Mouse (Mus musculus) liver, embryonic 14 days (tissue): Measurements from ENCODE around the gene Ank. TPM values are rescaled to one million over a fixed set of nuclear protein-coding genes. Genes with fewer than 3 reads are reported as not detected.

Experiments
- polyA plus RNA-seq: library from polyadenylated mRNA; depleted of rRNA; stranded (reverse); fragments of >200 nt; gene quantifications from 2 replicates; pipeline ENCODE4 v1.2.3, GENCODE M21; 2012; rRNA removed

Gene Ank
- polyA plus RNA-seq, result 20.6 and 25.3 TPM in 2 replicates

DNA sequence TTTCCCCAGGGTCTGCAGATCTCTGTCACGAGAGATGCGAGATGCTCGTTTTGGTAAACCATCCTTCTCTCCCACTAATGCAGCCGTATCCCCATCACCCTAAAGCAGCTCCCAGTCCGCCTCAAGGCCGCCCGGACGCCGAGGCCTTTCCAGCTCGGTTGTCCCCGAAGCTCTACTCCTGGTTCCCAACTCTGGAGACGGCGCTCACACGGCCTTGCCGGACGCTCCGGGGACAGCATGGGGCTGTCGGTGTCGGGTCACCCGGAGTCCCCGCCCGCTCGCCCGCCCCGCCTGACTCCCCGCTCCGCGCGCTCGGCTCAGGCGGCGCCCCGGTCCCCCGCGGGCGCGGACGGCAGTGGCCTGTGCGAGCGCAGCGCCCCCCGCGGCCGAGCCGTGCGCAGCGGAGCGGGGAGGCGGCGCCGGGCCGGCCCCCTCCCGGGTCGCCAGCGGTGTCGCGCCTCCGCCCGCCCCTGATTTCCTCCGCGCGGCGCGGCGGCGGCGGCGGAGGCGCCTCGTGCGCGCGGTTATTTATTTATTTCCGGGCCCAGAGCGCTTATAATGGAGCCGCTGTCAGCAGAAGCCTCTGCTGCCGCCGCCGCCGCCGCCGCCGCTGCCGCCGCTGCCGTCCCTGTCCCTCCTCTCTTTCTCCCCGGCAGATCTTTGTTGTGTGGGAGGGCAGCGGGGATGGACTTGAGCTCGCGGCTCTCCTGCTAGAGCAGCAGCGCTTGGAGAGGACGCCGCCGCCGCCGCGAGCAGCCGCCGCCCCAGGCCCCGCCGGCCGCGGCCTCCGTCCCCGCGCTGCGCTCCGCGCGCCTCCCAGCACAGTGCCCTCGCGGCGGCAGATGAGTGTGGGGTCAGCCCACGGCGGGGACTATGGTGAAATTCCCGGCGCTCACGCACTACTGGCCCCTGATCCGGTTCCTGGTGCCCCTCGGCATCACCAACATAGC, at the start of gene Ank:
TSS of gene Ank (plus strand) at position 547 of the 950 bp plus-strand sequence.

DNA sequence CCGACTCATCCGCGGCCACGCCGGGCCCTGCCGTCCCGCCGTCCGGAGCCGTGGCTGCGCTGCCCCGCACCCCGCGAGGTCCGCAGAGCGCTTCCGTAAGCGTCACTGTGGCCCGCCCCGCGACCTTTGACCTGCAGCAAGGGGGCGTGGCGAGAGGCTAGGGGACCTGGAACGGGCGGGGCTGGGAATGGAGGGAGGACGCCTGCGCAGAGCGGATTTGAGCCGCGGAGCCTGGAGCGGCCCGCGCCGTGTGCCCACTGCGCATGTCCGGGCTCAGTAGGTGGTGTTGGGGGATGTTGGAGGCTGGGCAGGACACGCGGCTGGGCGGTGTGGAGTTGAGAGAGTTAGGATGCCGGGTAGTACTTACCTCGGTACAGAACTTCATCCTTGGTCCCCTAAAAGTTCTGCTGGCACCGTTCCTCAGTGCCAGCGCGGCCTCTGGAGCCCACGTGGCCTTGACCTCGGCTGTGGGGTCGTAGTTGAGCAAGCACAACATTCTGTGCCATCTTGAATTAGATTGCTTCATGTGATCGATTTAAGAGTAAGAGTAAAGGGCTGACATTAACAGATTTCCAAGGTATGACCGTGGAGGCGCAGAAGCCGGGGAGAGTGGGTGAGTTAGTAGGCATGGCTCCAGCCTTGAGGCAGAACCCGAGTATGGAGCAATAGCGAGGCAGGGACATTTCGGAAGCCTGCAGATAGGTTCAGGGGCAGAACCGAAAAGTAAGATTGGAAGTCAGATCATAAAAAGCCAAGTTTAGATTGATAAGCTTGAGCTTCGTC, 164.3 kb downstream of the Ank start, which contains the start of gene Otulin:
TSS of gene Otulin (minus strand) at position 93 of the 783 bp plus-strand sequence.

Other genes starting within 250 kb of the Ank start
- 14.1 and 16.1 TPM in 2 replicates for gene Otulin, start 164.0 kb downstream of the Ank start, polyA plus RNA-seq
- gene Otulinl, start 214.9 kb downstream of the Ank start, polyA plus RNA-seq, result 4.0 and 6.3 TPM in 2 replicates